Mouse (Mus musculus) small intestine, adult 2 months (tissue): ENCODE data around the gene Flvcr2.

Source experiments
- CTCF ChIP-seq: fragments of 200-500 bp; IDR thresholded peaks from 2 replicates; pipeline ENCODE4 v1.5.1; 2012; ENCODE audit warnings: low read depth, mild to moderate bottlenecking, control low read depth, inconsistent platforms, low read length, moderate library complexity, mixed read lengths; ENCODE audit not compliant: insufficient replicate concordance, insufficient read length; ENCODE audit errors: extremely low read depth
- POLR2A ChIP-seq: fragments of 200-500 bp; IDR thresholded peaks from 2 replicates; pipeline ENCODE4 v1.6.1; 2012; ENCODE audit warnings: low read depth, mild to moderate bottlenecking, control low read depth, inconsistent platforms, low read length, moderate library complexity

DNA sequence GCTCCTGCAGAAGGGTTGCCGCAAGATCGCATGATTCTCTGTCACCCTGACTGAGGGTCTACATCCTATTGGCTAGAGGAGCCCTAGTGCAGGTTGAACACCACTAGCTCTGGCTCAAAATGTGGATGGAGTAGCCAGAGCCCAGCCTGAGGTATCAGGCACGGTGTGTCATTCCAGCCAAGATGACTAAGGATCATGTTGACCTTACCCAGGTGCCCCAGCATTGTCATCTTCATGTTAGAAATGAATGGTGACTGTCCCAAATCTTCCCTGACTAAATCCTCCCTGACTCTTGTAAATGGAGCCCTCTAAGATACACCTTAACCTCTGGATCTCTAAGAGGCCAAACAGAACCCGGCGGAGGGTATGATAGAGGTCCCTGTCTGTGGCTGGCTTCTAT is 33.4 kb downstream of the Flvcr2 start:
- TF ChIP-seq POLR2A (no peak), CTCF (no peak)
